Mouse (Mus musculus) bone marrow macrophage, adult 2 months (primary cell): ENCODE measurements around the gene Vax2. TPM values are rescaled to one million over a fixed set of nuclear protein-coding genes. Genes with fewer than 3 reads are reported as not detected.

Source experiments
- H3K27ac ChIP-seq: 2 replicates; pipeline ENCODE4 v1.5.1; 2012; ENCODE audit warnings: low read depth, low read length; ENCODE audit not compliant: insufficient read depth
- H3K4me1 ChIP-seq: 2 replicates; pipeline ENCODE4 v1.6.1; 2012; ENCODE audit warnings: low read length; ENCODE audit not compliant: control insufficient read depth, insufficient read depth
- H3K4me3 ChIP-seq: 2 replicates; pipeline ENCODE4 v1.5.1; 2012; ENCODE audit warnings: mild to moderate bottlenecking, low read length, moderate library complexity; ENCODE audit not compliant: insufficient read depth
- CTCF ChIP-seq: IDR thresholded peaks from 2 replicates; pipeline ENCODE4 v1.5.1; 2012; ENCODE audit warnings: low read depth, mild to moderate bottlenecking, low read length, moderate library complexity
- POLR2A ChIP-seq: IDR thresholded peaks from 2 replicates; pipeline ENCODE4 v1.6.1; 2012; ENCODE audit warnings: mild to moderate bottlenecking, low read depth, low read length, borderline replicate concordance
- polyA plus RNA-seq: library from polyadenylated mRNA; stranded (reverse); fragments of >200 nt; gene quantifications from 2 replicates; pipeline ENCODE4 v1.2.4, GENCODE M21; 2012; ENCODE audit not compliant: missing spikeins, insufficient read depth, insufficient read length

Vax2 gene
- polyA plus RNA-seq, 1 experiment, result not detected

GRCm38 (mm10) chr6:83779026-83779425 lies 68.0 kb downstream of the Vax2 start:
- TF ChIP-seq CTCF, result peak; percentile 84
- no peak for TF ChIP-seq POLR2A
- H3K27ac ChIP-seq, result no peak overlapping the region
- H3K4me1 ChIP-seq, result peaks cover 11% of the 10 kb centered on the region
- no peak overlapping the region for H3K4me3 ChIP-seq

GRCm38 (mm10) chr6:83786426-83786825 lies 75.4 kb downstream of the Vax2 start:
- Histone ChIP-seq H3K27ac (no peak overlapping the region), H3K4me1 (peaks cover 24% of the 10 kb centered on the region), H3K4me3 (no peak overlapping the region)
- TF ChIP-seq POLR2A, result no peak
- no peak for TF ChIP-seq CTCF

Other genes starting within 250 kb of the Vax2 start
- gene Dguok, start 204.3 kb upstream of the Vax2 start, polyA plus RNA-seq, result 61.5 and 63.2 TPM in 2 replicates
- gene Actg2, start 175.0 kb upstream of the Vax2 start, polyA plus RNA-seq, result 4.6 and 4.7 TPM in 2 replicates
- 28.8 and 36.4 TPM in 2 replicates for gene Stambp, start 138.5 kb upstream of the Vax2 start, polyA plus RNA-seq
- not detected in 2 replicates for gene Clec4f, start 55.1 kb upstream of the Vax2 start, polyA plus RNA-seq
- 3.6 and 5.1 TPM in 2 replicates for gene Cd207, start 33.4 kb upstream of the Vax2 start, polyA plus RNA-seq
- gene Atp6v1b1, start 31.7 kb downstream of the Vax2 start, polyA plus RNA-seq, result not detected in 2 replicates
- not detected in 2 replicates for gene Ankrd53, start 51.4 kb downstream of the Vax2 start, polyA plus RNA-seq
- gene Tex261, start 64.5 kb downstream of the Vax2 start, polyA plus RNA-seq, result 97.3 and 108 TPM in 2 replicates
- 122 and 125 TPM in 2 replicates for gene Nagk, start 83.7 kb downstream of the Vax2 start, polyA plus RNA-seq
- gene Paip2b, start 120.5 kb downstream of the Vax2 start, polyA plus RNA-seq, result 7.0 and 9.8 TPM in 2 replicates
- 70.3 and 82.0 TPM in 2 replicates for gene Zfp638, start 155.8 kb downstream of the Vax2 start, polyA plus RNA-seq